Mouse (Mus musculus): ENCODE results near the gene Sat2.

DNA sequence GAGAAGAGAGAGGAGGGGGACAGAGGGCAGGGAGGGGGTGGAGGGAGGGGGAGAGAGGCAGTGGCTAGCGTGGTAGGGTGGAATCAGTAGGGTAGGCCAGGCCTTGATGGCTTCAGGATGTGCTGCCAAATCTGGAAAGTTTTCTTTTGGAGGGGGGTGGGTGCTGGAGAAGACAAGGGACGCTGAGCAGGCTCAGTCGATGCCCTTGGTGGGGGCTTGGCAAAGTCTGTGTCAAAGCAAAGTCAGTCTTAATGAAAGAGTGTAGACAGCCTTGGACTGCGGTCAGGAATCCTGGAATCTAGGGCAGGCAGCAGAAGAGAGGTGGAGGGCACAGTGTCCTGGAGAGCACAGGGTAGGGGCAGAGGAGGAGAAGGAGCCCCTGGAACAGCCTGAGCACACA, 10.9 kb upstream of the Sat2 start:
- TF ChIP-seq CTCF (IDR thresholded peaks at IDR 0.05; ENCODE audit: control insufficient read depth, insufficient read depth, low read length) (no peak), POLR2A (IDR thresholded peaks at IDR 0.05; ENCODE audit: borderline replicate concordance, control insufficient read depth, low read depth, low read length) (no peak)

Data from bone marrow, adult 2 months (tissue).